Mouse (Mus musculus): ENCODE measurements around the gene Efl1.

- TF ChIP-seq CTCF (conservative IDR thresholded peaks at IDR 0.05; ENCODE audit: insufficient read depth, insufficient read length, low read depth, low read length) (no peak), POLR2A (IDR thresholded peaks at IDR 0.05; ENCODE audit: low read depth, low read length) (no peak)
Measured at GRCm38 (mm10) chr7:82811140-82811851, 162.9 kb downstream of the Efl1 start.
